Mouse (Mus musculus) embryo, embryonic 10 days (tissue): ENCODE results near the gene Zfp275.
"Not testable (repeated sequence)": the region's sequence is repeated elsewhere in the genome, so short reads cannot be mapped to it uniquely, and the experiment has no call there.

Experiments used
- DNase-seq: peaks from one replicate; pipeline ENCODE4 v3.0.0-alpha.2; 2015; ENCODE audit warnings: low spot score

The Zfp275 gene

GRCm38 (mm10) chrX:73342483-73342895 is at the start of gene Zfp275:
Zfp275 (plus strand) TSS chrX:73342621.
- peak; percentile 75 for DNase-seq

DNA sequence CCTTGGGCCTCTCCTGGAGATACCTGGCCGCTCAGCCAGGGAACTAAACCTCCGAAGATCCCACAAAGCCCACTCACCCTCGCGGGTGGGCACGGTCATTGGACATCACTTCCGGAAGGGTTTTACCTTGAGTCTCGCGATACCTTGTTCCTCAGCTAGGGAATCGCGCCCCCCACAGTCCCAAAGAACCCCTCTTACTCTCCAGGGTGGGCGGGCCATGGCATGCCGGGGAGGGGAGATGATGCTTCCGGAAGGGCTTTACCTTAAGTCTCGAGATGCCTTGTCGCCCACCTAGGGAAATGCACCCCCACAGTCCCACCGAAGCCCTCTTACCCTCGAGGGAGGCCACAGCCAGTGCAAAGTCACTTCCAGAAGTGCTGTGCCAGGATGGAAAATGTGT is 49.5 kb upstream of the Zfp275 start, which contains the start of the genes Xlr5a and Xlr5c:
TSS of gene Xlr5a (minus strand) at position 101 of the 400 bp plus-strand sequence.
TSS of gene Xlr5c (minus strand) at position 101 of the 400 bp plus-strand sequence.
- not testable (repeated sequence) for DNase-seq

DNA sequence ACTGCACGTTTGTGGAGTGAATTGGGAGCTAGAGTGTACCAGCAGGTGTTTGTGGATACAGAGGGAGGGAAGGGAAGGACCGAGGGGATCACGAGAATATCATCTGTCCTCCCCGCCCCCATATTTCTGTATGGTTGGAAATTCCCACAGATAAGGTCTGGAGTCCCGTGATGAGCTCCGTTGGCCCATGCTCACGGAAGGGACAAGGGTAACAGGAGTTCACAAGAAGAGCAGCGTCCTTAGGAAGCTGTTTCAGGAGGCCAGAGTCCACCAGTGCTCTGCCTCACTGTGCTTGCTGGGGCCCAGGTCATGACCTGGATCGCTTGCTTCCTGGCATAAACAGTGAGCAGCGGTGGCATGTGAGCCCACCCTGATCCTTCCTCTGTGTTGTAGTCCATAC is 46.7 kb upstream of the Zfp275 start:
- not testable (repeated sequence) for DNase-seq

DNA sequence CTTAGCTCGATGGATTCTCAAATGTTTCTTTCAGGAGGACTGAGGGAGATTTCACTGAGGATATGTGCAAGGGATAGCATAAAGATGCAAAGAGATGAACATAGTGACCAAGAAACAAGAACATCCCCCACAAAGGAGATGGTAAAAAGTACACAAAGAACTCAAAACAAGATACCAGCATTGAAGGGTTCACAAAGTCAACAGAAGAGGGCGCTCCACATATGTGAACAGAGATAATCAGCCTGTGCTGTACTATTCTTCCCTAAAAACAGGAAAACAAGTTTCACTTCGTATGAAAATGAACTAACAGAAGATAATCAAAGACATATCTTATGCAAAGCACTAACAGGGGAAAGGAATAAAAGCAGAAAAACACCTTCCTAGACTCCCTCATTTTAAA is 29.9 kb upstream of the Zfp275 start:
- peak; percentile 48 for DNase-seq

DNA sequence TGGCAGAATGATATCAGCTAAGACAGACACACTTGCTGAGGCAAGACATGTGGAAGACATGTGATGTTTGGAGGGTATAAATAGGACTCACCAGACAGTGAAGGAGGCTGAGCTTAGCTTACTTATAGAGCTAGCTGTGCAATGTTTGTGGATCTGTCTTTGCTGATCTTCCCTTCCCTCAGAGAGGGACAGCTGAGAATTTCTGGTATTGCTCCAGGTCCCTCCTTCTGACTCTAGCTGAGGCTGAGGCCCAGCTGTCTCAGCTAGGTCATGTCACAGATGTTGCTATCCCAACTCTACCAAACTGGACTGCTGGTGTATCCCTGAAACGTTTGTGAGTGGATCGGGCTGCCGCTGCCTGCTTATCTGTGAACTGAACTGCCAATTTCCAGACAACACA is 21.4 kb upstream of the Zfp275 start:
- no peak for DNase-seq

DNA sequence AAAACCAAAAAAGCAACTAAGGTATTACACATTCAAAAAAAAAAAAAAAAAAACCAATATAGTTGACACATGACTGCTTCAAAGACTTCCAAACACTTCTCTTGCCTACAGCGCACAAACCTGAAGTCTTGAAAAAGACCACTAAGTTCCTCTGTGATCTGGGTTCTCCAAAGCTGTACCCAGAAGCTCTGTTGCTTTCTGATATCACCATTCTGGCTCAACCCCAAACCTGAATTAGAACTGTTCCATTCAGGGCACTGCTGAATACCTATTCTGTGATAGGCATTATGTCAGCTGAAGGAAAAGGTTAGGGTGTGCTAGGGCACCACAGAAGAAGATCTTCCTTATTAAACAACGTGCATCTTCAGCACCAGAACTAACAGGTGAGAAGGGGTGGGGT is 15.2 kb upstream of the Zfp275 start:
- DNase-seq = no peak

DNA sequence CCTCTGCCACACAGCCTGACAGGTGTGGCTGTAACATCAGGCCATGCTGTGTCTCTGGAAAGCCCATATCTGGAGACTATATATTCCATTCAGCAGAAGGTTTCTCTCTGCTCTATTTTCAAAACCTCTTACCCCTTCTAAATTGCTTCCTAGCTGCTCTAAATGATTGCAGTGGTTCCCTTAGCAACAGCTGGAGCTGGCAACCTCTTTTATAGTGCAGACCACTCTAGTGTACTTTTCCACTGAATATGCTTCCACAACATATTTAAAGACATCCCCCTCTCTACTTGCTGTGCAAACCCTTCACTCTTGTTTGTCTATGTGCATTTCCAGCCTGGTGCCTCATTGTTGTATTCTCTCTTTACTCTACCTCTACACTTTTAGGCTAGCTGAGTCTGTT is 8.9 kb upstream of the Zfp275 start:
- DNase-seq = no peak

DNA sequence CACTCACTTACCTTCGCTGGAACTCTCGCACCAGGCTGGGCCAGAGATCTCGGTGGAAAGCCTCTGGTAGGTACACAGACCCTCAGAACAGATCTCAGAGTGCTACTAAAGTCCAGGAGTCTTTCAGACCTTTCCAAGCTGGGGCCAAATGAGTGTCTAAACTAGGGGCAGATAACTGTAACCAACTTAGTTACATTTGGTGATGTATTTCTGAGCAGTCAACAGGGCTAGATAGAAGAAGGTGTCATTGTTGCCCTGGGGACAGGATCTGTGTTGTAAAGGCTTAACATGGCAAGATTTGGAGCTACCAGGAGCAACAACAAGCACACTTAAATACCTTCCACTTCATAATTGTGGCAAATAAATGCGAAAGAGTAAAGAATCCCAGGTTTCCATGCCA is 5.7 kb upstream of the Zfp275 start, which contains the start of gene Gm45015:
TSS of gene Gm45015 (minus strand) at position 101 of the 400 bp plus-strand sequence.
- DNase-seq = no peak

- no peak for DNase-seq
Measured at GRCm38 (mm10) chrX:73341473-73341872, 948 bp upstream of the Zfp275 start.

DNA sequence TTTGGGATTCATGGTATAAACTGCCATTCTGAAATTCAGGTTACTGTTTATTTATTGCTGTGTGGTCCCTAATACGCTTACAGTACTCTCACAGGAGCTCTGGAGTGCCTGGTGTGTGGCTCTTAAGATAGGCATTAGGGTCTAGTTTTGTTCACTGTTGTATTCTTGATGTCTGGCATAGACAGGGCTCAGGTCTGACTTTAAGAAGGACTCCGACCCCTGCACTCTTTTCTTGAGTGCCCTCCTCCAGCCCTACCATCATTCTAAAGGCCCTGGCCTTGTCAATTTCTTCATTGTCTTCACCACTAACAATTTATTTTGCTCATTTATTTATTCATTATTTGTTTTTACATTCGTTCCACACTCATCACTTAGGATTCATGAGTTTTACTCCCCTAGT is 353 bp upstream of the Zfp275 start:
- DNase-seq = no peak

DNA sequence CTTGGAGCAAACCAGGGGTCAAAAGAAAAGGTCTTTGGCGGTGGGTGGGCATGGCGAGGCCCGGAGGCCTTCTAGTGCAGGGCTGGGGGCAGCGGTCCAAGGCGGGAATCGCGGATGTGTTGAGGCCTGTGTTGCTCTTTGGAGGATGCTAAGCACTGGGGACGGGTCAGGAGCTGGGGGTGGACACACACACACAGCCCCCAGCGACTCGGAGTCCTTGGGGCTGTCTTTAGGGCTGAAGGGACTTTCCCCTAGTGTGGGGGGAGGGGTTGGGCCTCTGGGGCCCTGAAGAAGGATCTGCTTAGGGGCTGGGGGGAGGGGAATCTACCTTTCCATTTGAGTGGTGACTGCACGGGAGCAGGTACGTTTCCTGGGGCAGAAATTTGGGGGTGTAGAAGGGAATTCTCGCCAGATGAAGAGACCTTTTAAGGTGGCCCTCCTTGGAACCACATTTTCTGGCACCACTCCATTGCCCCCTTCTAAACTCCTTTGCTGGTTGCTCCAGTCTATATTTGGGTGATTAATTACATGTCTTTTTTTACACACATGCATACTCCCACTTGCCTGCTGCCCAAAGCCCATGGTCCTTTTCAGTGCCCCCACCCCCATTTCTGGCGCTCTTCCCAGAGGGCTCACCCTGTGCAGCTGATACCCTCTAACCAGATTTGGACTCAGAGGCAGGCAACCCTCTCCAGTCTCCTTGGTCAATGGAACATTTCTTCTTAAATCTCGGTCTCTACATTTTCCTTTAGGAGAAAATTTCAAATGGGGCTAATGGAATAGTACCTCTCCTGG is 717 bp downstream of the Zfp275 start:
- DNase-seq = peak; percentile 21

GRCm38 (mm10) chrX:73343802-73344201 is 1.4 kb downstream of the Zfp275 start:
- no peak for DNase-seq

DNA sequence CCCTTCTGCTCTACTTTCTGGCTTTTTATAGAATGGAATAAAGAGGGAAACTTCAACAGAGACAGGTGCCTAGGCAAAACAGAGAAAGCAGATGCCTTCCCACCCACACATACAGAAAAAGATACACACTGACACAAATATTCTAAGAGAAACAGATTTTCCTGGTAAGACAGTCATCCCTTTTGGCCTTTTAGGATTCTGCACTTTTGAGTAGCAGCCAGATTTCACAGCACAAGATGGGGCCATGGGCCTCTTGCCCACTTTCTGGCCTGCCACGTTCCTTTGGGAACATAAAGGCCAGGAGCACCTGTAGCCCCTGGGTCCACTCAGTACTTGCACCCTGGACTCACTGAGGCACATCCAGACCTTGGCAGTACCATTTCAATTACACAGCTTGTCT is 1.9 kb downstream of the Zfp275 start:
- no peak for DNase-seq

DNA sequence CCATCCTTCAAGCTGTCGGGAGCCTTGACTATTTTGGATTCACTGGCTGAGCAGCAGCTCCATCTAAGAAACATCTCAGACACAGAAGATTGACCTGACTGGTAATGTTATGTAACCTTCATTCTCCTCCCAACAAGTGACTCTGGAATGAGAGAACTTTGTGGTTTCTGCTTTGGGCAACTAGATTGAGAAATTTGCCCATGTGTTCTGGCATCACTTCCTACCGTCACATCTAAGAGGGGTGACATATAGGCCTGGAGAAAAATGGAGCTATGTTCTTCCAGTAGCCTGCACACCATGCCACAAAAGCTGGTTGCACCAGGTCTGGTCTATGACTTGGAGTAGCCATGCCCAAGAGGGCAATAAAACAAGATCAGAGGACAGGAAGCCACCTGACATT is 13.7 kb downstream of the Zfp275 start:
- DNase-seq = no peak

- DNase-seq = no peak
Measured at GRCm38 (mm10) chrX:73356719-73357118, 14.3 kb downstream of the Zfp275 start.

DNA sequence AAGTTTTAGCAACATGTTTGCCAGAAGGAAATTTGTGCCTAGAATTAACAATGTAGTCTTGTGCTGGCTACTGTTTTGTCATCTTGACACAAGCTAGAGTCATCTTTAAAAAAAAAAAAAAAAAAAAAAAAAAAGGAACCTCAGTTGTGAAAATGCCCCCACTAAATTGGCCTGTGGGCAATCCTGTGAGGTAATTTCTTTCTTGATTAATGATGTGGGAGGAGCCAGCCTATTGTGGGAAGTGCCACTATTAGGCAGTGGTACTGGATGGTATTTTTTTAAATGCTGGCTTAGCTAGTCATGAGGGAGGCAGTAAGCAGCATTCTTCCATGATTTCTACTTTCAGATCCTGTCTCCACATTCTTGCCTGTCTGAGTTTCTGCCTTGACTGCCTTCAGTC is 20.9 kb downstream of the Zfp275 start:
- no peak for DNase-seq

DNA sequence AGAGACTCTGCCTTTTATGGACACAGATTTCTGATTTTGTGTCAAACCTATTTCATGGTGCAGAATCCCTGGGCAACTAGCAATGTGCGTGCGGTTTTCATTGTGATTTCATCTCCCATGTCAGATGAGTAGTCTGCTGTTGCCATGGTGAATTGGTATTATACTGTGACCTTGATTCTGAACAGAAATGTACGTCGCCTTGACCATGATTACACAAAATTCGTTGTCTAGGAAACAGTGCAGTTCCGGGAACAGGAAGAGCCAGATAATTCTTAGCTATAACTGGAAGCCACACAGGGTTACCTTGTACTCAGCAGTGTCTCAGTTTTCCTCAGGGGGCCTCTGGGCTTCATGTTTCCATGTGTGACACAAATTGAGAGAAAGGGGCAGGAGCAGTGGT is 42.0 kb downstream of the Zfp275 start:
- no peak for DNase-seq

- no peak for DNase-seq
Measured at GRCm38 (mm10) chrX:73384924-73385323, 42.5 kb downstream of the Zfp275 start.

DNA sequence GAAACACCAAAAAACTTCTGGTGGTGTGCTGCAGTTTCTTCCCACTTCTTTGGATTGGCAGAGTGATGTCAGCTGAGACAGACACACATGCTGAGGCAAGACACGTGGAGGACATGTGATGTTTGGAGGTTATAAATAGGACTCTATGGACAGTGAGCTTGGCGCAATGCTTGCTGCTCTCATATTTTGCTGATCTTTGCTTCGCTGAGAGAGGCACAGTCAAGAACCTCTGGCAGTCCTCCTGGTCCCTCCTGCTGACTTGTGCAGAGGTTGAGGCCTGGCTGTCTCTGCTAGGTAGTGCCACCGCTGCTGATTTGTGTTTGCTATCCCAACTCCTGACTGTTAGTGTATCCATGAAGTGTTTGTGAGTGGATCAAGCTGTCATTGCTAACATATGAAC is 49.1 kb downstream of the Zfp275 start:
- DNase-seq = no peak

DNA sequence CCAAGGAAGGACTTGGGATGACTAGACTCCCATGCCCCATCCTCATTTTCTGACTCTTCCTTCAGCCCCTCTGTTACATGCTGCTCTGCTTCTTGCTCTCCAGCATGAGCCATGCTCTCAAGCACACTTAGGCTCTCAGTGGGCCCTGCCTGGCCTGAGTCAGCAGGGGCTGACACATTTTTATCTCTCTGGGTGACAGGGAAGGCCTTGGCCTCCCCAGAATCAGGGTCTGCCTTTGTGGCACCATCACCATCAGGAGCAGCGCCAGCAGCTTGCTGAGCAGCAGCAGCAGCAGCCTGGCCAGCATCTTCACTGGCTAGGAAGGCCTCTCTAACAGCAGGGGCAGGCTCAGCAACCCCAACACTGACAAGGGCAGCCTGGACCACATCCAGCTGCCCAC is 54.0 kb downstream of the Zfp275 start:
- no peak for DNase-seq

GRCm38 (mm10) chrX:73398636-73399035 is 56.2 kb downstream of the Zfp275 start, which contains the start of gene Gm18336:
Gm18336 (minus strand) TSS chrX:73398736.
- not testable (repeated sequence) for DNase-seq

- DNase-seq = no peak
Measured at GRCm38 (mm10) chrX:73400951-73401350, 58.5 kb downstream of the Zfp275 start.

- no peak for DNase-seq
Measured at GRCm38 (mm10) chrX:73401616-73402015, 59.2 kb downstream of the Zfp275 start.
